Mouse (Mus musculus) inflammation-experienced regulatory T-cells, adult 6 months (primary cell): Measurements from ENCODE around the gene Dtnb. TPM values are rescaled to one million over a fixed set of nuclear protein-coding genes. Genes with fewer than 3 reads are reported as not detected.

ENCODE experiments used
- ATAC-seq: one replicate; pipeline ENCODE4 v1.8.0; 2017
- polyA plus RNA-seq, 3 experiments: library from polyadenylated mRNA; unstranded; fragments of 100-300 nt; shearing (Covaris generic); gene quantifications; one replicate each; pipeline ENCODE4 v1.2.1; 2017

Dtnb gene
- polyA plus RNA-seq, 3 experiments from 2014 or later, result 16.7 to 34.2 (median 33.7) TPM

- ATAC-seq, result no peak
These were observed 236.3 kb downstream of the Dtnb start for GRCm38 (mm10) chr12:3808396-3808981.

GRCm38 (mm10) chr12:3809520-3810180 lies 237.5 kb downstream of the Dtnb start:
- no peak for ATAC-seq

GRCm38 (mm10) chr12:3810455-3810854 lies 238.3 kb downstream of the Dtnb start:
- ATAC-seq, result no peak

- no peak for ATAC-seq
These were observed 239.4 kb downstream of the Dtnb start for GRCm38 (mm10) chr12:3811596-3811995.

- ATAC-seq, result no peak
These were observed 240.1 kb downstream of the Dtnb start for GRCm38 (mm10) chr12:3812251-3812650.

- ATAC-seq, result no peak
These were observed 241.0 kb downstream of the Dtnb start for GRCm38 (mm10) chr12:3813138-3813537.

GRCm38 (mm10) chr12:3815386-3815785 lies 243.2 kb downstream of the Dtnb start:
- ATAC-seq, result no peak

- ATAC-seq, result no peak
These were observed 244.9 kb downstream of the Dtnb start for GRCm38 (mm10) chr12:3817033-3817432.

GRCm38 (mm10) chr12:3817566-3817965 lies 245.4 kb downstream of the Dtnb start:
- ATAC-seq, result no peak

- ATAC-seq, result no peak
These were observed 247.7 kb downstream of the Dtnb start for GRCm38 (mm10) chr12:3819899-3820298.

- peak; percentile 63 for ATAC-seq
These were observed 251.2 kb downstream of the Dtnb start for GRCm38 (mm10) chr12:3823408-3823807.

GRCm38 (mm10) chr12:3824906-3825713 lies 252.9 kb downstream of the Dtnb start:
- peak; percentile 35 for ATAC-seq

GRCm38 (mm10) chr12:3825714-3826080 lies 253.5 kb downstream of the Dtnb start:
- ATAC-seq, result no peak

- no peak for ATAC-seq
These were observed 255.6 kb downstream of the Dtnb start for GRCm38 (mm10) chr12:3827771-3828170.

Other genes starting within 250 kb of the Dtnb start
- gene Kif3c, start 207.2 kb upstream of the Dtnb start, polyA plus RNA-seq, result 1 to 10 TPM; 2.4 to 4.9 (median 3.4) TPM
- gene Asxl2, start 145.5 kb upstream of the Dtnb start, polyA plus RNA-seq, result 10 to 100 TPM; 38.8 to 56.8 (median 53.1) TPM
- 10 to 100 TPM; 16.8 to 25.5 (median 23.8) TPM for gene Dnmt3a, start 233.6 kb downstream of the Dtnb start, polyA plus RNA-seq